Mouse (Mus musculus) liver, embryonic 16.5 days (tissue): ENCODE measurements at regions not wholly inside any gene's neighbourhood (a gene's known extent, or its start where the extent isn't known, plus 50 kb on each side); places are given as distances from the start of the nearest gene placed in this dataset.
"Not testable (repeated sequence)": the region's sequence is repeated elsewhere in the genome, so short reads cannot be mapped to it uniquely, and the experiment has no call there.

Source experiments
- ATAC-seq: fragments of 200-750 bp; cut with Nextera tagmentation; 2 replicates; pipeline ENCODE4 v1.8.0; 2017; ENCODE audit warnings: low read depth, mild to moderate bottlenecking, moderate number of reproducible peaks, moderate library complexity
- H3K27ac ChIP-seq: fragments of 300-500 bp; sonication (generic); 2 replicates; pipeline ENCODE4 v1.5.1; 2014; ENCODE audit warnings: mild to moderate bottlenecking, low read length
- H3K27me3 ChIP-seq: fragments of 300-500 bp; sonication (generic); 2 replicates; pipeline ENCODE4 v1.6.1; 2014; ENCODE audit warnings: low read depth, low read length, mixed read lengths; ENCODE audit not compliant: control insufficient read depth, insufficient read depth
- H3K36me3 ChIP-seq: fragments of 300-500 bp; sonication (generic); 2 replicates; pipeline ENCODE4 v1.6.1; 2014; ENCODE audit warnings: mild to moderate bottlenecking; ENCODE audit not compliant: control insufficient read depth, insufficient read depth
- H3K4me1 ChIP-seq: fragments of 300-500 bp; sonication (generic); 2 replicates; pipeline ENCODE4 v1.6.1; 2014; ENCODE audit warnings: low read depth, low read length, mixed read lengths; ENCODE audit not compliant: control insufficient read depth
- H3K4me2 ChIP-seq: fragments of 300-500 bp; sonication (generic); 2 replicates; pipeline ENCODE4 v1.6.1; 2014; ENCODE audit warnings: low read depth, low read length, mixed read lengths
- H3K4me3 ChIP-seq: fragments of 300-500 bp; sonication (generic); 2 replicates; pipeline ENCODE4 v1.5.1; 2014; ENCODE audit warnings: low read depth, mild to moderate bottlenecking, low read length
- H3K9ac ChIP-seq: fragments of 300-500 bp; sonication (generic); 2 replicates; pipeline ENCODE4 v1.6.1; 2014; ENCODE audit warnings: low read depth, low read length
- H3K9me3 ChIP-seq: fragments of 300-500 bp; sonication (generic); replicated peaks from 2 replicates; pipeline ENCODE4 v1.6.1; 2016; ENCODE audit warnings: low read length; ENCODE audit not compliant: control insufficient read depth
- WGBS: fragments of 180-500 bp; shearing (Covaris S2); extraction: QIAGEN DNeasy Blood & Tissue Kit; methylation state at CpG from one replicate; pipeline ENCODE4 v1.1.7; 2014; ENCODE audit not compliant: insufficient replicate concordance; 5-methylcytosine and 5-hydroxymethylcytosine counted together

DNA sequence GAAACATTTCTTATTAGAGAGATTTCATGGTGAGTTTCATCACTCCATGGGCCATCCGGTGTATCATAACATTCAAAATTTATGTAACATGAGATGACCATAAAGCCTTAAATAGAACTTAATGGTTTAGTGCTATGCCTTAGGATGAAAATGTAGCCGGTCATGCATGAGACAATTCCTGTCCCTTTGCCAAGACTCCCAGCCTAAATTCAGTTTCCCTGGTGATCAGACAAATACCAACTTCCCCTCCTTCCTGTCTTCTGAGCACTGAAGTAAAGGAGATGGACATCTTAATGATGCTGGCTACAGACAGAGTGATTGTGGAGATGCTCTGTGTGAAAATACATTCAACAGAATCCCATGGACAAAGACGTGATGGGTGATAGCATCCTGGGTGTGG lies 322.7 kb downstream of the Ets1 start:
- H3K9ac ChIP-seq = no peak overlapping the region
- H3K9me3 ChIP-seq = no peaks in the 10 kb centered on the region
- no peaks in the 10 kb centered on the region for H3K27me3 ChIP-seq
- no peaks in the 10 kb centered on the region for H3K4me1 ChIP-seq
- H3K4me2 ChIP-seq = no peak overlapping the region
- no peak overlapping the region for H3K27ac ChIP-seq
- ATAC-seq = no peak
- WGBS = 62% methylated on average over 3 of the region's 3 CpGs
- no peaks in the 10 kb centered on the region for H3K36me3 ChIP-seq
- no peak overlapping the region for H3K4me3 ChIP-seq

DNA sequence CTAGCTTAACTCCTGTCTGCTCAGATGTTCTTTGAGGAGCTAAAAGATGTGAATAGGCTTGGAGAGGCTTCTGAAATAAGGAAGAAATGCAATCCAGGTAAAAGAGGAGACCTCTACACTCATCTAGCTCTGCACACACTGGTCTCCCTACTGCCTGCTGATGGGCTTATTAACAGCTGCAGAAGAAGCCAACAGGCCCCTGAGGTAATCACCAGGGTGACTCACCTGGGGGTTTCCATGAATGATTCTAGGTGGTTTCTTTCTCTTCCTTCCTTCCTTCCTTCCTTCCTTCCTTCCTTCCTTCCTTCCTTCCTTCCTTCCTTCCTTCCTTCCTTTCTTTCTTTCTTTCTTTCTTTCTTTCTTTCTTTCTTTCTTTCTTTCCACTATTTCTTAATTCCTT lies 323.4 kb downstream of the Ets1 start:
- H3K27me3 ChIP-seq, H3K9ac ChIP-seq, H3K4me2 ChIP-seq, ATAC-seq, H3K4me3 ChIP-seq, H3K9me3 ChIP-seq, H3K4me1 ChIP-seq, H3K27ac ChIP-seq, H3K36me3 ChIP-seq: not testable (repeated sequence)

DNA sequence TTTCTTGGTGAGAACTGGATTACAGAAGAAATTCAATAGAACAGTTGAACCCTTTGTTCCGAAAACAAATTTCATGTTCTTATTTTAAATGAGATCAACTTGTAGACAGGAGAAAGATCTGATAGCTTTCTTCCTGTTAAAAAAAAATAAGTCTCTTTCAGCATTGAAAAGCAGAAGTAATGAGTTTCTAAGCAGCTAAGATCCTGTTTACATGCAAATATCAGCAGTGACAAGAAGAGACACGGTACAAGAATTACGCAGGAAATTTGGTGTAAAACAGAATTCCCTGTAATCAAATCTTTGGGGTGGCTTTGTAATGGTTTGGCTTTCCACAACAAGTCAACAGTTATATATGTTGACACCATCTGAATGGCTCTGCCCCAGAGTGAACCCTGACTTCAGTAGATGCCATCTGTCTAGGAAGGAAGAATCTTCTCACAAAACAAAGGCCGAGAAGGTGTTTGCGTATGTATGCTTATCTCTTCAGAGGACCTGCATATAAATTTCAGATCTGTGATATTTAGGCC lies 326.7 kb downstream of the Ets1 start:
- Histone ChIP-seq H3K27ac (no peak overlapping the region), H3K9me3 (no peaks in the 10 kb centered on the region), H3K4me2 (no peak overlapping the region), H3K9ac (no peak overlapping the region), H3K27me3 (no peaks in the 10 kb centered on the region), H3K36me3 (no peaks in the 10 kb centered on the region), H3K4me3 (no peak overlapping the region), H3K4me1 (no peaks in the 10 kb centered on the region)
- WGBS = 39% methylated on average over 5 of the region's 5 CpGs
- ATAC-seq = no peak

DNA sequence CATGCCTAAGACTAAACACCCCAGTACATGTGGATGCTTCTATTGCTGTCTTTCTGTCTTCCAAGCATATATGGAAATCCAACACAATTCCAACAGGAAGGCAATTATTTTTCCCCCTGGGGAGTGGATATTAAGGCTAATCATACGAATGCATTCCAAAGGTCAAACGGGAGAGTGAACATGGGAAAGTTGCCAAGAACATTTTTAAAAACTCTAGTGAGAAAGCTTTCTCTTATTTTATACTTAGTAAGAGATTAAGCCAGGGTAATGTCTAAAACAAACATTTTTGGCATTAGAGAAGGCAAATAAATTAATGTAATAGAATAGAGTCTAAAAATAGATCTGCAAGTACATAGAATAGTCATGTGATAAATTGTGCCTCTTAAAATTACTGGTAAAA lies 332.4 kb downstream of the Ets1 start:
- WGBS = 64% methylated on average over 2 of the region's 2 CpGs
- Histone ChIP-seq H3K36me3 (no peaks in the 10 kb centered on the region), H3K4me2 (no peak overlapping the region)

DNA sequence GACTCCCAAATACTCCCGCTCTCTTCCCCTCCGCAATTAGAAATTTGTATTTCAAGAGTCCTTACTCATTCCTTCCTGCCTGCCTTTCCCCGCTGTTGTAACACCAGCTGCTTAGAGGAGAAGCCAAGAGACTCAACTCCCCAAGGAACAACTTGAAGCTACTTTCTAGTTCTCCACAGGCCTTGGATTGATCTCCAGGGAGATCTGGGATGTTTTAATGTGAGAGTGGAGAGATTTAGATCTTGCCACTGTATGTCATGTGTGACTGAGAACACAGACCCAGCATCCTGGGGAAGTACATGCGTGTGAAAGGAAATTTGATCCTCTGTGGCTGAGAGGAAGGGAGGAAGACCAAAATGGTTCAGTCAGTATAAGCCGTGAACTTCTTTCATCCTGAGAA lies 335.4 kb downstream of the Ets1 start:
- Histone ChIP-seq H3K36me3 (no peaks in the 10 kb centered on the region), H3K4me3 (no peak overlapping the region), H3K4me1 (no peaks in the 10 kb centered on the region), H3K4me2 (no peak overlapping the region), H3K27me3 (no peaks in the 10 kb centered on the region), H3K27ac (no peak overlapping the region), H3K9ac (no peak overlapping the region), H3K9me3 (no peaks in the 10 kb centered on the region)
- no peak for ATAC-seq
- WGBS = 69% methylated on average over 5 of the region's 5 CpGs

More for the DNA sequence above, 332.4 kb downstream of the Ets1 start:
- Histone ChIP-seq H3K9me3 (no peaks in the 10 kb centered on the region), H3K27me3 (no peaks in the 10 kb centered on the region), H3K4me3 (no peak overlapping the region), H3K9ac (no peak overlapping the region), H3K4me1 (no peaks in the 10 kb centered on the region), H3K27ac (no peak overlapping the region)
- no peak for ATAC-seq

DNA sequence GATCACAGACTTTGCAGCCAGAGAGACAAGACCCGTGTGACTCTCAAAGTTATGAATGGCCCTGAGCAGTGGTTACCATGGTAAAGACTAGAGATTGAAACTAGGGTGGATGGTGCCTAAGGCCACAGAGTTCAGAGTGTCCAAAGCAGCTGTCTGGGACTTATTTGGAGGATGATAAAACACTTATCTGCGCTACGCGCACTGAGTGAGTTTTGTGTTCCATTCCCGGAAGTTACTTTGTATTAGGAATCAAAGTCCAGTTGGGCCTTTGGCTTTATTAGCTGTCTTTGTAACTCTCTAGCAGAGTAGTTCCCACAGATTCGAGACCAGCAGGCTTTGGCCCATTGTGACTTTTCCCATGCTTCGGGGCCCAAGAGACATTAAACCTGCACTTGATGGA lies 335.9 kb downstream of the Ets1 start:
- WGBS = 69% methylated on average over 7 of the region's 7 CpGs
- Histone ChIP-seq H3K27me3 (no peaks in the 10 kb centered on the region), H3K9ac (no peak overlapping the region), H3K9me3 (no peaks in the 10 kb centered on the region), H3K27ac (no peak overlapping the region), H3K36me3 (no peaks in the 10 kb centered on the region), H3K4me3 (no peak overlapping the region), H3K4me1 (no peaks in the 10 kb centered on the region), H3K4me2 (no peak overlapping the region)
- no peak for ATAC-seq

DNA sequence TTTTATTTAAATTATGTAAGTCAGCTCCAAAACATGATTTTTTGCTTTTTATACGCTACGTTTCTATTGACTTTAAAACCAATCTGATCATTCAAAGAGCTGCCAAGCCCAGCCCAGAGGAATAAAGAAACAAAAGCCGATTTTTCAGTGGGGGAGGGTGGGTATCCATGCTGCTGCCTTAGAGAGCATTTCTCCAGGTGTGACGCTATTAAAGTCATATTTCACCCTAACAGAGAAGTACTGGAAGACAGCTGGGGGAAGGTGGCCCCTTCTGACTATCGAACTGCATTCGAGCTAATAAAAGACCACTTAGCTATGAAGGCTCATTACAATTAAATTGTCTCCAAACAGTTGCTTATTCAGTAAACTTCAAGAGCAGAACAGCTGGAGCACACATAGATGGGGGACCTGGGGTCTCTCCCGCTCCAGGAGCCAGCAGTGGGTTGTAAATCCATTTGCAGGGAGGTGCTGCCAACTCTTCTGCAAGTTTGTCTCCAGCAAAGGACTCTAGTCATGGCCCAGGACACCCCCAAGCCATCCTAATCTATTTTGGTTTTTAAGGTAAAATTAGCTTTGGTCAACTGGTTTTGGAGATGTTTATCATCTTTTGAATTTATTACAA lies 336.5 kb downstream of the Ets1 start:
- ATAC-seq = no peak
- no peak overlapping the region for H3K4me2 ChIP-seq
- 58% methylated on average over 7 of the region's 7 CpGs for WGBS
- H3K4me3 ChIP-seq = no peak overlapping the region
- H3K36me3 ChIP-seq = no peaks in the 10 kb centered on the region
- H3K27ac ChIP-seq = no peak overlapping the region
- H3K27me3 ChIP-seq = no peaks in the 10 kb centered on the region
- no peak overlapping the region for H3K9ac ChIP-seq
- H3K9me3 ChIP-seq = no peaks in the 10 kb centered on the region
- H3K4me1 ChIP-seq = no peaks in the 10 kb centered on the region

DNA sequence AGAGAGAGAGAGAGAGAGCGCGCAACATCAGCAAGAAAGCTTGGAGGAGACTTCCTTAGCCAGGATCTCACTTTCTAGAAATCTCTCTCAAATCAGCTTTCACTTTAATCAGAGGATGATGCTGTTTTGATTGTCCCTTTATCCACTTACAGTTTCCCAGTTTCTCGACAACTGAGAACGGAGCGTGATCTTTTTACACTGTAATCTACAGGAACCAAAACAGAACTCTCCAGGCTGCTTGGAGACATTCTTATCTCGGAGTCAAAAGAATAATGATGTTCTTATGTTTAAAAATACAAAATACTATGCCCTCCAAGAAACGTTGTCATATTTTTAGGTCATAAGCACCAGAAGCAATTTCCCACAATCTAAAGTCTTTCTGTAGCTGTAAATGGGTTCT lies 341.7 kb downstream of the Ets1 start:
- 60% methylated on average over 7 of the region's 7 CpGs for WGBS
- Histone ChIP-seq H3K9ac (no peak overlapping the region), H3K4me1 (no peaks in the 10 kb centered on the region)

DNA sequence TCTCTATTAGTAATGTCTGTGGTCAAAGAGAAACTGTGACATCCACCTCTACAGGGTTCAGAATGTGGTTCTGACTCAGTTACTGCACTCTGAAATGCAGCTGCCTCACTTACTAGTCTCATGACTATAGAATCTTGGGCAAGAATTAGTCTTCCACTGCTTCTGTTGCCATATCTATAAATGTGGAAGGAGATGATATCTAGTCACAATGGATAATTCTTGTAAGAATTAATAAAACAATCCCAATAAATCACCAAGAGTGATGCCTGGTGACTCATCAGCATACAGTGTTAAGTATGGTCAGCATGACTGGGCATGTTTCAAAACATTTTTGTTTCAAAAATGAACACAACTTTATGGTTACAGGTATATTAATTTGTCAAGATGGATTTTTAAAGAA lies 344.8 kb downstream of the Ets1 start:
- no peaks in the 10 kb centered on the region for H3K36me3 ChIP-seq
- no peaks in the 10 kb centered on the region for H3K4me1 ChIP-seq
- H3K9ac ChIP-seq = no peak overlapping the region
- ATAC-seq = no peak
- no peaks in the 10 kb centered on the region for H3K9me3 ChIP-seq
- H3K27ac ChIP-seq = no peak overlapping the region
- H3K4me3 ChIP-seq = no peak overlapping the region
- no peaks in the 10 kb centered on the region for H3K27me3 ChIP-seq
- H3K4me2 ChIP-seq = no peak overlapping the region

More for the DNA sequence above, 341.7 kb downstream of the Ets1 start:
- no peaks in the 10 kb centered on the region for H3K9me3 ChIP-seq
- ATAC-seq = no peak
- H3K4me2 ChIP-seq = no peak overlapping the region
- H3K4me3 ChIP-seq = no peak overlapping the region
- no peak overlapping the region for H3K27ac ChIP-seq
- H3K27me3 ChIP-seq = no peaks in the 10 kb centered on the region
- H3K36me3 ChIP-seq = no peaks in the 10 kb centered on the region
